Mouse (Mus musculus) megakaryocyte, embryonic 14.5 days (primary cell): Measurements from ENCODE around the gene Focad.

Experiments used
- FLI1 ChIP-seq: IDR thresholded peaks from 2 replicates; pipeline ENCODE4 v1.6.1; 2012; ENCODE audit warnings: low read length, inconsistent platforms, mixed read lengths
- GATA1 ChIP-seq: IDR thresholded peaks from 3 replicates; pipeline ENCODE4 v1.6.1; 2012; ENCODE audit warnings: mixed read lengths, low read length, inconsistent platforms, borderline replicate concordance

- TF ChIP-seq FLI1 (no peak), GATA1 (no peak)
These were observed 207.9 kb downstream of the Focad start for GRCm38 (mm10) chr4:88302291-88302690.
